Mouse (Mus musculus) embryonic fibroblast, embryonic 13.5 days (primary cell): Measurements from ENCODE around the gene Zfp691.

Experiments used
- CTCF ChIP-seq: IDR thresholded peaks from 2 replicates; pipeline ENCODE4 v1.5.1; 2011; ENCODE audit warnings: mild to moderate bottlenecking, control low read depth, low read length, moderate library complexity, borderline replicate concordance; ENCODE audit not compliant: insufficient read depth
- POLR2A ChIP-seq: IDR thresholded peaks from 2 replicates; pipeline ENCODE4 v1.6.1; 2011; ENCODE audit warnings: low read depth, mild to moderate bottlenecking, control low read depth, low read length, moderate library complexity

DNA sequence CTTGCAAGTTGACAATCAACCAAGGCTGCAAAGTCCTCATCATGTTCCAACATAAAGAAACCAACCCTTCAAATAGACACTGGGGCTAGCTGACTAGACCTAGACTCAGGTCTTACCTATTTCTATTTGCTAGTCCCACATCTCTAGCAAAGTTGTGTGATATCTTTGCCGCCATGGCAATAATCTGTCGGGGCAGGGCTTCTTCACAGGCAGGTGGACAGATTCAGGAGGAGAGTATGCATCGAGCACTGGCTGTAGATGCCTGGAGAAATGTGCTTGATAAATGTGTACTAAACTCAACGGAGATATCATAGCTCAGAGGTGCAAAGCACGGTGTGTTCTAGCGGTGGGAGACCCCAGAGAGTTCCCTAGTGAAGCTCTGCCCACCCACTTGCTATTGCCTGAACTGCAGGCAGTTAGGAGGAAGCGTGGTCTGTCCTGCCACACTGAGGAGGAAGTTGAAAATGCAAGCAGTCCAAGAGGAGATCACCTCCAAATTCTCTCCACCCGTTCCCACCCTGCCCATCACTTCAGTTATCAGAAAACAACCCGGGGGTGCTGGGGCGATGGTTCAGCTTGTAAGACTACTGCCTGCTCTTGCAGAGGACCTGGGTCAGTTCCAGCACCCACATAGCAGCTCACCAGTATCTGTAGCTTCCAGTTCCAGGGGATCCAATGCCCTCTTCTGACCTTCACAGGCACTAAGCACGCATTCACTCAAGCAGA is 14.2 kb upstream of the Zfp691 start:
- TF ChIP-seq CTCF (no peak), POLR2A (no peak)
